Mouse (Mus musculus) thymus, postnatal 4 days (tissue): Measurements from ENCODE around the gene Gpc3.
"Not testable (repeated sequence)": the region's sequence is repeated elsewhere in the genome, so short reads cannot be mapped to it uniquely, and the experiment has no call there.

Source experiments
- DNase-seq: peaks from one replicate; pipeline ENCODE4 v3.0.0; 2021

The Gpc3 gene

GRCm38 (mm10) chrX:52375129-52375528 lies 238.6 kb downstream of the Gpc3 start:
- peak; percentile 13 for DNase-seq

- DNase-seq = no peak
These were observed 239.5 kb downstream of the Gpc3 start for GRCm38 (mm10) chrX:52374209-52374608.

- no peak for DNase-seq
These were observed 241.3 kb downstream of the Gpc3 start for GRCm38 (mm10) chrX:52372436-52372835.

GRCm38 (mm10) chrX:52369938-52370758 lies 243.6 kb downstream of the Gpc3 start:
- no peak for DNase-seq

DNA sequence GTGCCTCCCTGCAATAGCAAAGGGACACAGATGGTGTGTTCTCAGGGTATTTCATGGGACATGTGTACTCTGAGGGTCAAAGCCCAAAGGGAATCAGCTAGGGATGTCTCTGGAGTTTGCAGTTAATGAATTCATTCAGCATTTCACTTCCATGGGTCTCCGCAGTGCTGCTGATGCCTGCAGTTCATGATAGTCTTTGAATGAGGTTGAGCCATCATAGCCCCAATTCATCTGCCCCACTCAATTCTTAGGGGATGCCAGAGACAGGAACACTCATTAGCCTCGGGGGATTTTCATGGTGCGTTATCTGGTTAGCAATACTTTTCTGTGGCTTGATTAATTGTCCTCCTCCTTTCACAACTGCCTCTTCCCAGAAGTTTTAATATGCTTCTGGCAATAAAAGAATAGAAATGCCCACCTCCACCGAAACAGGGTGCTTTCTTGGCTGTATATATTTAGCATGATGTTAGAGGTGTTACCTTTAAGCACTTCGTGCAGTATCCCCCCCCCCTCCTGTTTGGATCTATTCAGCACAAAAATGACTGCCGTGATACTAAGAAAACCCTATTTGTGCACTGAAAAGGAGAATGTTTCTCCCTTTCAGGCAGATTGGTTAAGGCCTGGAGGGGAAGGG lies 244.3 kb downstream of the Gpc3 start:
- no peak for DNase-seq

DNA sequence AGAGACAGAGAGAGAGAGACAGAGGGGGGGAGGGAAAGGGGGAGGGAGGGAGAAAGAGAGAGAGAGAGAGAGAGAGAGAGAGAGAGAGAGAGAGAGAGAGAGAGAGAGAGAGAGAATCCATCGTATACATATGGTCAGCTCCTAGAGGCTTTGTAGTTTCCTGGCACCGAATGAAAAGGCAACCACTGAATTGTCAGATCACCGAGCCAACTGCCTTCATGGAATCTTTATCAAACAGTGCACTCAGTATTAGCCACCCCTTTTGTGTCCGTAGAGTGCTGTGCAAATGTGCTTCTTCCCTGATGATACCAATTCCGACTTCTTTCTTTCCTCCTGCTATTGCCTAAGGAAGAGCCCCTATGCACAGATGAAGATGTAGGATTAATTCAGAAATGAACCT lies 246.9 kb downstream of the Gpc3 start:
- no peak for DNase-seq

- DNase-seq = no peak
These were observed 248.0 kb downstream of the Gpc3 start for GRCm38 (mm10) chrX:52365790-52366189.

- DNase-seq = no peak
These were observed 251.3 kb downstream of the Gpc3 start for GRCm38 (mm10) chrX:52362241-52363011.

- no peak for DNase-seq
These were observed 260.8 kb downstream of the Gpc3 start for GRCm38 (mm10) chrX:52352981-52353380.

DNA sequence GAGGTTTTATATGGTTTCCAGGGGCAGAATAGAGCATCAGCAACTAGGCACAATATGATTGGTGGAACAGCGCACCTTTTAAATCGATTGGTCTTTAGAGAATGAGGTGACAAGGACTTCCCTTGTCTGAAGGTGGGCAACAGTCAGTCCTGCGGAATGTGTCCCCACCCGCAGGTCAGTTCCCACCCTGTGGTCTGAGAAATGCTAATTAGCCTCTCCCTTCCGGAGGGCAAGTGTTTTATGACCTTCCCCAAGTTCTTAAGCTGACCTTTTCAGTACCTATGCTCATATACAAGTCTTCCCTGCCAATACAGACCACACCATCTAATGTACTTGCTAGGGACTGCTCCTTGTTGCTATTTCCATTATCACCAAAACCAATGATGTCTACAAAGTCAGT lies 263.1 kb downstream of the Gpc3 start:
- DNase-seq = not testable (repeated sequence)

GRCm38 (mm10) chrX:52348773-52349172 lies 265.0 kb downstream of the Gpc3 start:
- DNase-seq = no peak

DNA sequence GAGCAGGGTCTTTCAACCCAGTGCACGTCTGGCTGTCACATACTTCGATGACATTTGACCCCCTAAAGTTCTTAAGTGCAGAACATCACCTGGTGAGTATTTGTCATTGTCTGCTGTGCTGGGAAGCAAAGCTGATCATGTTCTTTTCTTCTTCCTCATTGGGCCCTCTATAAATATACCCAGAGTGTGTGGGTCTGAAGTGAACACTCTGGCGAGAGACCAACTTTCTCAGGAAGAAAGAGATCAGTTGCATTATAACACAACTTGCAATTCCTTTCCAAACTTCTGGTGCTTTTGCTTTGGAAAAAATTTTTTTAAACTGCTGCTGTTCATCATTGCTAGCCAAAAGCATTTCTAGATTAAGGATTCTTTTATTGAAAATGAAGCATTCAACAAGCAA lies 269.7 kb downstream of the Gpc3 start:
- DNase-seq = no peak

- no peak for DNase-seq
These were observed 273.5 kb downstream of the Gpc3 start for GRCm38 (mm10) chrX:52340251-52340650.

DNA sequence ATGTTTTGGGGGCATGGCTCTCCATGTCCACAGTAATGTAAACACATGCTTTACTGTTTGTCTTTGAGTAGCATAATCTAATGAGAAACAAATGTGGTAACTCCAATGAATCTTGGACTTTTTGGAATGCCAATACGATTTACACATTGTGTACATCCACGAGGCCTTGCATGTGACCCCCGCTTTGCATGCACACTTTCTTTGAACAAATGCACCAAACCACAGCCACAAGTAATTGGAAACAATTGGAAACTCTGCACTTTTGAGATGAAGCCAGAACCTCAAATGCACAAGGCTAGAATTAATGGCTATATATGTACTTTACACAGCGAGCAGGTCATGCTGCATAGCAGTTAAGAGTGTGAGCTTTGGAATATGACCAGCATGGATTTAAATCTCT lies 292.0 kb downstream of the Gpc3 start:
- DNase-seq = no peak

DNA sequence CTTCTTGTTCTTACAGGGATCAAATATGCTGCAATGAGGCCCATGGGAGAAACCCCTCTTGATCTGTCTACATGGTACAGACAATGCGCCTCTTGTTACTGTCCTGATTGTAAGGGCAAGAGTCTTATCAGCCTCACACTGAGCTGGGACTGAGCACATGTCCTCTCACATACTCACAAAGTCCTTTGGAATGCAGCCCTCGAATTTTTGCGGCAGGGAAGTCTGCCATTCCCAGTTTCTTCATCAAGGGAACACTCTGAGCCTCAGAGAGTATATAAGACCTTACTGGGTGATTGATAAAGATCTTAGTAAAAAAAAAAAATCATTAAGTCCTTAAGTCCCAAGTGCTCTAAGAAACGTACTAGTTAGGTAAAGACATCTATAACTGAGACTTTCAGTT lies 293.1 kb downstream of the Gpc3 start:
- no peak for DNase-seq

GRCm38 (mm10) chrX:52310976-52311375 lies 302.8 kb downstream of the Gpc3 start:
- DNase-seq = no peak

GRCm38 (mm10) chrX:52305226-52305625 lies 308.5 kb downstream of the Gpc3 start:
- no peak for DNase-seq

DNA sequence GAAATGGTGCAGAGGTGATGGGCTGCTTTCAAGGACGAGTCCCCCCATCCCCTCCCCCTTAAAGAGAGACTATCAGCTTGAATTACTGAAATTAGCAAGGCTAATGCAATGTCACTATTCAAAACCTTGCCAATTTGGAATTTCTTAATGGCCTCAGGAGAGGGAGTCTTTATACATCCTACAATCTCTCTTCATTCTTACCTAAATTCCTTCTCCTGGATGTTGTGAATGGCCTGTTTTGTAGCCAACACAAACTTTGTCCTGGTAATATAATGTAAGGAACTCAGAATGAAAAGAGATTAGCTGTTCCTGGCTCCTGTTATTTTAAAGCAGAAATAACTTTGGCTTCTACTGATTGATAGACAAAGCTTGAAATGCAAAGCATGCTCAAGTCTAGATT lies 325.0 kb downstream of the Gpc3 start:
- DNase-seq = no peak

DNA sequence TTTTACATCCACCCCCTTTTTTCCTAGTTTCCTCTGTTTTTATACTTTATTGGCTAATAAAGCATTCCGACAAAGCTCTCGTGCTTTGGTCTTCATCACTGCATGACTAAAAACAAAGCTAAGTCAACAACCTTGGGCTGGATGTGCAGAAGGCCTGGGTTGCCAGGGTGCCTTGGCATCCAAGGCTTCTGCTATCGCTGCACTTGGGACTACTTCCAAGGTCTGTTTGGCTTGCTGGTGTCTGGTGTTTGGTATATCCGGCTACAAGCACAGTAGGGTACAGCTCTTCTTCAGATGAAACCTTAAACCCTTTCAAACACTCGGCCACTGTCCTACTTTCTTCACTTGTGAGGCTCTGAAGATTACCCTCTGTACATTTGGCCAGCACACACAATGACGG lies 325.8 kb downstream of the Gpc3 start:
- DNase-seq = no peak

DNA sequence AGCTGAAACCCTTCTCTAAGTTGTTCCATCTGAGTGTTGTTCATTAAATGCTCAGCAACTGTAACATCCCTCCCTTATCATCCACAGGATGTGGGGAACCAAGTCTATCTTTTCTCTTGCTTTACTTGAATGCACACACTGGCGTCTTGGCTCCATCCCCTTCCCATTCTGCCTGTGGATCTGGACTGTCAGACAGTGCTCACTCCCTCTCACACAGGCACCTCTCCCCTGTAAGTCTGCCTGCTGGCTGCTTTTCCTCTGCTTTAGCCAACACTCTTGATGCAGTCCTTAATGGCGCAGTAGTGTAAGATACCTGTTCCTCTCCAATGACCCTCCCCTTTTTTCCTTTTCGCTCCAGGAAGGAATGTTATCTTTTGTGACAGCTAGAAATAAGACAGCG lies 331.7 kb downstream of the Gpc3 start:
- no peak for DNase-seq

- no peak for DNase-seq
These were observed 332.4 kb downstream of the Gpc3 start for GRCm38 (mm10) chrX:52281103-52281900.

- no peak for DNase-seq
These were observed 334.9 kb downstream of the Gpc3 start for GRCm38 (mm10) chrX:52278687-52279359.
